Mouse (Mus musculus) midbrain, postnatal 0 days (tissue): Measurements from ENCODE around the gene 1700088E04Rik. TPM values are rescaled to one million over a fixed set of nuclear protein-coding genes. Genes with fewer than 3 reads are reported as not detected.

Experiments
- ATAC-seq: fragments of 200-750 bp; cut with Nextera tagmentation; 2 replicates; pipeline ENCODE4 v1.8.0; 2017; ENCODE audit warnings: moderate number of reproducible peaks, mild to moderate bottlenecking, moderate TSS enrichment, moderate library complexity; ENCODE audit not compliant: low FRiP score
- DNase-seq: peaks from one replicate; pipeline ENCODE4 v3.0.0-alpha.2; 2015; ENCODE audit warnings: low spot score
- H3K27ac ChIP-seq: fragments of 300-500 bp; sonication (generic); 2 replicates; pipeline ENCODE4 v1.5.1; 2014; ENCODE audit warnings: low read depth, mild to moderate bottlenecking, low read length, mixed read lengths
- H3K27me3 ChIP-seq: fragments of 300-500 bp; sonication (generic); 2 replicates; pipeline ENCODE4 v1.6.1; 2014; ENCODE audit warnings: low read length, control low read depth, mixed read lengths; ENCODE audit not compliant: insufficient read depth
- H3K36me3 ChIP-seq: fragments of 300-500 bp; sonication (generic); 2 replicates; pipeline ENCODE4 v1.6.1; 2014; ENCODE audit warnings: low read length, control low read depth, mixed read lengths; ENCODE audit not compliant: insufficient read depth
- H3K4me1 ChIP-seq: fragments of 300-500 bp; sonication (generic); 2 replicates; pipeline ENCODE4 v1.6.1; 2014; ENCODE audit warnings: mild to moderate bottlenecking, control low read depth, antibody characterized with exemption, low read length, mixed read lengths; ENCODE audit not compliant: insufficient read depth
- H3K4me2 ChIP-seq: fragments of 300-500 bp; sonication (generic); 2 replicates; pipeline ENCODE4 v1.6.1; 2014; ENCODE audit warnings: low read depth, mild to moderate bottlenecking, low read length, mixed read lengths; ENCODE audit not compliant: poor library complexity, severe bottlenecking
- H3K4me3 ChIP-seq: fragments of 300-500 bp; sonication (generic); 2 replicates; pipeline ENCODE4 v1.5.1; 2014; ENCODE audit warnings: low read depth, mild to moderate bottlenecking, low read length, moderate library complexity
- H3K9ac ChIP-seq: fragments of 300-500 bp; sonication (generic); replicated peaks from 2 replicates; pipeline ENCODE4 v1.6.1; 2014; ENCODE audit warnings: mild to moderate bottlenecking, low read length, moderate library complexity, mixed read lengths; ENCODE audit not compliant: poor library complexity, severe bottlenecking
- H3K9me3 ChIP-seq: fragments of 300-500 bp; sonication (generic); 2 replicates; pipeline ENCODE4 v1.6.1; 2016; ENCODE audit warnings: low read length, control low read depth
- CTCF ChIP-seq: IDR thresholded peaks from 2 replicates; pipeline ENCODE4 v1.5.1; 2016; ENCODE audit warnings: antibody characterized with exemption, mild to moderate bottlenecking
- WGBS: fragments of 180-500 bp; shearing (Covaris S2); extraction: QIAGEN DNeasy Blood & Tissue Kit; methylation state at CpG from one replicate; pipeline ENCODE4 v1.1.7; 2014; 5-methylcytosine and 5-hydroxymethylcytosine counted together
- polyA plus RNA-seq: library from polyadenylated mRNA; unstranded; fragments of >200 nt; fragmentation: Nextera tagmentation; extraction: Ambion mirVana; gene quantifications from 2 replicates; pipeline ENCODE4 v1.2.1, GENCODE M21; 2015
- total RNA-seq: library from RNA; depleted of rRNA; stranded (reverse); fragments of >200 nt; gene quantifications from 2 replicates; pipeline ENCODE4 v1.2.3, GENCODE M21; 2014

1700088E04Rik gene
- total and polyA plus RNA-seq, 2 experiments from 2014 or later, result 11.7 to 21.6 TPM

DNA sequence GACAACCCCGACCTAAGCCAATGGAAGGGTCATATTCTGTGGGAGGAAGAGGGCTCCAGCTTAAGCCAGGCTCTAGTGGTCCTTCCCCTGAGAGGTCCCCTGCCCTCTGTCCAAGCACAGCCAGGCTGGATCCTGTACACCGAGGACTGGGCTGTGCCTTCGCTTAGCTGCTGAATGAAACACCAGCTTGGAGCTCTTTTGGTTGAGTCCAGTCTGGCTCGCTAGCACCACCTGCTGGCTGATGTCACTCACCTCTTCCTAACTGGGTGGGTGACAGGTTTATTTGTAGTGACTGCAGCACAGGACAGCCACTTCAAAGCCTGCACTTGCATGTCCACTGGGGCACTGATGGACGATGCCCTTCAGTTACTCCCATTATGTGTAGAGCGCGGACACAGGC is 7.5 kb upstream of the 1700088E04Rik start:
- H3K9me3 ChIP-seq, result no peaks in the 10 kb centered on the region
- H3K9ac ChIP-seq, result no peak overlapping the region
- WGBS, result 58% methylated on average over 7 of the region's 7 CpGs
- ATAC-seq (no peak), DNase-seq (peak; percentile 88)
- peaks cover 5% of the 10 kb centered on the region; the same call in 1 of the 2 replicates for H3K4me1 ChIP-seq
- H3K27me3 ChIP-seq, result no peaks in the 10 kb centered on the region
- H3K4me3 ChIP-seq, result no peak overlapping the region
- peaks cover 64% of the 10 kb centered on the region for H3K36me3 ChIP-seq
- no peak overlapping the region for H3K4me2 ChIP-seq
- no peak overlapping the region for H3K27ac ChIP-seq
- peak; percentile 93 for TF ChIP-seq CTCF

- Histone ChIP-seq H3K9ac (no peak overlapping the region), H3K27ac (no peak overlapping the region), H3K4me1 (peaks cover 4% of the 10 kb centered on the region; the same call in 1 of the 2 replicates), H3K4me2 (no peak overlapping the region), H3K27me3 (no peaks in the 10 kb centered on the region), H3K4me3 (no peak overlapping the region), H3K36me3 (peaks cover 51% of the 10 kb centered on the region), H3K9me3 (no peaks in the 10 kb centered on the region)
- DNase-seq, result no peak
- TF ChIP-seq CTCF, result no peak
- 89% methylated on average over 7 of the region's 7 CpGs for WGBS
- no peak for ATAC-seq
These were observed 4.5 kb upstream of the 1700088E04Rik start for GRCm38 (mm10) chr15:79145522-79145921.

- Histone ChIP-seq H3K27me3 (no peaks in the 10 kb centered on the region), H3K4me2 (no peak overlapping the region), H3K4me1 (peaks cover 4% of the 10 kb centered on the region; the same call in 1 of the 2 replicates), H3K36me3 (peaks cover 42% of the 10 kb centered on the region), H3K4me3 (no peak overlapping the region), H3K27ac (no peak overlapping the region), H3K9ac (no peak overlapping the region), H3K9me3 (no peaks in the 10 kb centered on the region)
- DNase-seq, result no peak
- ATAC-seq, result no peak
- 88% methylated on average over 8 of the region's 8 CpGs for WGBS
- no peak for TF ChIP-seq CTCF
These were observed 3.0 kb upstream of the 1700088E04Rik start for GRCm38 (mm10) chr15:79144021-79144420.

DNA sequence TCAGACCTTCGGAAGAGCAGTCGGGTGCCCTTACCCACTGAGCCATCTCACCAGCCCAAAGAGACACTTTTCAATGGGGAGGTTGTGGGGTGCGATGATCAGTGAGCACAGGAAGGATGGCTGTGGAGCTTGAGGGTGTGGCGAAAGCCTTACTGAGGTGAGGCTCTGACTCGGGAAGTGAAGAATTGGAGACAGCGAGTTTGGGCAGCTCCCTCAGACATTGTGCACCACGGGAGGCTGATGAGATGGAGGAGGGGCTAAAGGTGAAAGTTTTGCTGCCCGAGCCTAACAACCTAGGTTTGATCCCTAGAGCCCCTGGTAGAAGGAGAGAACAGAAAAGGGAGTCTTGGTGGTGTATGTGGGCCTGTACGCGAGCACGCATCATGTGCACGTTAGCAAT is 2.3 kb upstream of the 1700088E04Rik start:
- WGBS, result 89% methylated on average over 12 of the region's 12 CpGs
- peaks cover 38% of the 10 kb centered on the region for H3K36me3 ChIP-seq
- no peak overlapping the region for H3K9ac ChIP-seq

GRCm38 (mm10) chr15:79141566-79141917 is 489 bp upstream of the 1700088E04Rik start:
- no peak for DNase-seq
- Histone ChIP-seq H3K4me3 (peak overlapping the region; percentile 88), H3K36me3 (peaks cover 22% of the 10 kb centered on the region; the same call in 1 of the 2 replicates), H3K27ac (0 out of 2 replicates have a peak overlapping the region, but pooled peaks have one; percentile 6), H3K4me2 (peak overlapping the region; percentile 92), H3K9me3 (no peaks in the 10 kb centered on the region), H3K9ac (peak overlapping the region; percentile 75), H3K4me1 (peaks cover 4% of the 10 kb centered on the region; the same call in 1 of the 2 replicates), H3K27me3 (no peaks in the 10 kb centered on the region)
- WGBS, result 1% methylated on average over 7 of the region's 7 CpGs
- peak; percentile 15; the same call in 1 of the 2 replicates for ATAC-seq
- TF ChIP-seq CTCF, result no peak

More for the DNA sequence above, 2.3 kb upstream of the 1700088E04Rik start:
- no peak for TF ChIP-seq CTCF
- Histone ChIP-seq H3K4me2 (no peak overlapping the region), H3K4me3 (no peak overlapping the region), H3K9me3 (no peaks in the 10 kb centered on the region), H3K27ac (no peak overlapping the region), H3K4me1 (peaks cover 4% of the 10 kb centered on the region; the same call in 1 of the 2 replicates), H3K27me3 (no peaks in the 10 kb centered on the region)
- DNase-seq, result no peak
- no peak for ATAC-seq

GRCm38 (mm10) chr15:79139640-79140039 is 1.4 kb downstream of the 1700088E04Rik start:
- Histone ChIP-seq H3K4me3 (no peak overlapping the region), H3K27me3 (no peaks in the 10 kb centered on the region), H3K9me3 (no peaks in the 10 kb centered on the region), H3K27ac (no peak overlapping the region), H3K9ac (no peak overlapping the region), H3K4me2 (no peak overlapping the region), H3K36me3 (peaks cover 7% of the 10 kb centered on the region; the same call in 1 of the 2 replicates), H3K4me1 (peaks cover 4% of the 10 kb centered on the region; the same call in 1 of the 2 replicates)
- peak; percentile 69 for TF ChIP-seq CTCF
- 62% methylated on average over 10 of the region's 10 CpGs for WGBS
- ATAC-seq (no peak), DNase-seq (no peak)
